Mouse (Mus musculus): ENCODE data around the gene Uqcr11. TPM values are rescaled to one million over a fixed set of nuclear protein-coding genes. Genes with fewer than 3 reads are reported as not detected.
A peak's percentile ranks its signal among the peaks of the same experiment; 100 is the strongest.

Uqcr11 gene
- polyA plus RNA-seq, 1 experiment = 1,545 TPM

GRCm38 (mm10) chr10:80385811-80386734 is 20.6 kb downstream of the Uqcr11 start:
- Histone ChIP-seq H3K27ac (ENCODE audit: insufficient read depth, low read length) (no peak overlapping the region), H3K4me3 (replicated peaks; ENCODE audit: insufficient read depth, low read depth, low read length) (peak overlapping the region; percentile 64), H3K4me1 (ENCODE audit: control insufficient read depth, insufficient read depth, low read length) (peaks cover 24% of the 10 kb centered on the region), H3K27me3 (ENCODE audit: control insufficient read depth, insufficient read depth, low read length) (no peaks in the 10 kb centered on the region)
- DNase-seq = peak in 1 of 2 experiments; percentile 38
- TF ChIP-seq CTCF (IDR thresholded peaks at IDR 0.05; ENCODE audit: borderline replicate concordance, insufficient read depth, low read depth, low read length) (no peak), POLR2A (IDR thresholded peaks at IDR 0.05; ENCODE audit: borderline replicate concordance, insufficient read depth, low read length) (no peak)
- 1% methylated on average over 34 of the region's 34 CpGs for WGBS

GRCm38 (mm10) chr10:80385310-80385709 is 21.3 kb downstream of the Uqcr11 start:
- no peak overlapping the region for H3K27ac ChIP-seq (ENCODE audit: insufficient read depth, low read length)
- peaks cover 24% of the 10 kb centered on the region for H3K4me1 ChIP-seq (ENCODE audit: control insufficient read depth, insufficient read depth, low read length)
- peak overlapping the region; percentile 64 for H3K4me3 ChIP-seq (replicated peaks; ENCODE audit: insufficient read depth, low read depth, low read length)
- peak in 1 of 2 experiments; percentile 44 for DNase-seq
- H3K27me3 ChIP-seq (ENCODE audit: control insufficient read depth, insufficient read depth, low read length) = no peaks in the 10 kb centered on the region
- 9% methylated on average over 7 of the region's 7 CpGs for WGBS
- TF ChIP-seq POLR2A (IDR thresholded peaks at IDR 0.05; ENCODE audit: borderline replicate concordance, insufficient read depth, low read length) (no peak), CTCF (IDR thresholded peaks at IDR 0.05; ENCODE audit: borderline replicate concordance, insufficient read depth, low read depth, low read length) (no peak)

- no peak for DNase-seq
- Histone ChIP-seq H3K4me3 (replicated peaks; ENCODE audit: insufficient read depth, low read depth, low read length) (peak overlapping the region; percentile 64), H3K27me3 (ENCODE audit: control insufficient read depth, insufficient read depth, low read length) (no peaks in the 10 kb centered on the region), H3K4me1 (ENCODE audit: control insufficient read depth, insufficient read depth, low read length) (peaks cover 24% of the 10 kb centered on the region), H3K27ac (ENCODE audit: insufficient read depth, low read length) (no peak overlapping the region)
- WGBS = 35% methylated on average over 7 of the region's 7 CpGs
- TF ChIP-seq POLR2A (IDR thresholded peaks at IDR 0.05; ENCODE audit: borderline replicate concordance, insufficient read depth, low read length) = no peak
- no peak for TF ChIP-seq CTCF (IDR thresholded peaks at IDR 0.05; ENCODE audit: borderline replicate concordance, insufficient read depth, low read depth, low read length)
These were observed 21.9 kb downstream of the Uqcr11 start for GRCm38 (mm10) chr10:80384709-80385108.

- H3K27me3 ChIP-seq (ENCODE audit: control insufficient read depth, insufficient read depth, low read length) = no peaks in the 10 kb centered on the region
- H3K4me1 ChIP-seq (ENCODE audit: control insufficient read depth, insufficient read depth, low read length) = peaks cover 24% of the 10 kb centered on the region
- TF ChIP-seq CTCF (IDR thresholded peaks at IDR 0.05; ENCODE audit: borderline replicate concordance, insufficient read depth, low read depth, low read length) = no peak
- no peak for TF ChIP-seq POLR2A (IDR thresholded peaks at IDR 0.05; ENCODE audit: borderline replicate concordance, insufficient read depth, low read length)
- DNase-seq = no peak
- no peak overlapping the region for H3K27ac ChIP-seq (ENCODE audit: insufficient read depth, low read length)
- no peak overlapping the region for H3K4me3 ChIP-seq (replicated peaks; ENCODE audit: insufficient read depth, low read depth, low read length)
- WGBS = 80% methylated on average over 4 of the region's 4 CpGs
These were observed 22.5 kb downstream of the Uqcr11 start for GRCm38 (mm10) chr10:80384115-80384639.

GRCm38 (mm10) chr10:80383431-80383830 is 23.2 kb downstream of the Uqcr11 start:
- Histone ChIP-seq H3K4me1 (ENCODE audit: control insufficient read depth, insufficient read depth, low read length) (peaks cover 24% of the 10 kb centered on the region), H3K4me3 (replicated peaks; ENCODE audit: insufficient read depth, low read depth, low read length) (no peak overlapping the region), H3K27ac (ENCODE audit: insufficient read depth, low read length) (no peak overlapping the region), H3K27me3 (ENCODE audit: control insufficient read depth, insufficient read depth, low read length) (no peaks in the 10 kb centered on the region)
- TF ChIP-seq CTCF (IDR thresholded peaks at IDR 0.05; ENCODE audit: borderline replicate concordance, insufficient read depth, low read depth, low read length) (peak; percentile 54), POLR2A (IDR thresholded peaks at IDR 0.05; ENCODE audit: borderline replicate concordance, insufficient read depth, low read length) (no peak)
- 43% methylated on average over 4 of the region's 4 CpGs for WGBS
- no peak for DNase-seq

- H3K27ac ChIP-seq (ENCODE audit: insufficient read depth, low read length) = no peak overlapping the region
- H3K4me3 ChIP-seq (replicated peaks; ENCODE audit: insufficient read depth, low read depth, low read length) = no peak overlapping the region
- TF ChIP-seq POLR2A (IDR thresholded peaks at IDR 0.05; ENCODE audit: borderline replicate concordance, insufficient read depth, low read length) = no peak
- no peak for TF ChIP-seq CTCF (IDR thresholded peaks at IDR 0.05; ENCODE audit: borderline replicate concordance, insufficient read depth, low read depth, low read length)
- H3K27me3 ChIP-seq (ENCODE audit: control insufficient read depth, insufficient read depth, low read length) = no peaks in the 10 kb centered on the region
- DNase-seq = no peak
- WGBS = 71% methylated on average over 7 of the region's 7 CpGs
- peaks cover 19% of the 10 kb centered on the region for H3K4me1 ChIP-seq (ENCODE audit: control insufficient read depth, insufficient read depth, low read length)
These were observed 23.8 kb downstream of the Uqcr11 start for GRCm38 (mm10) chr10:80382641-80383365.

GRCm38 (mm10) chr10:80377716-80378115 is 28.9 kb downstream of the Uqcr11 start:
- 51% methylated on average over 10 of the region's 10 CpGs for WGBS
- Histone ChIP-seq H3K4me1 (ENCODE audit: control insufficient read depth, insufficient read depth, low read length) (no peaks in the 10 kb centered on the region), H3K27ac (ENCODE audit: insufficient read depth, low read length) (no peak overlapping the region), H3K27me3 (ENCODE audit: control insufficient read depth, insufficient read depth, low read length) (no peaks in the 10 kb centered on the region), H3K4me3 (replicated peaks; ENCODE audit: insufficient read depth, low read depth, low read length) (no peak overlapping the region)
- no peak for DNase-seq
- peak; percentile 59 for TF ChIP-seq CTCF (IDR thresholded peaks at IDR 0.05; ENCODE audit: borderline replicate concordance, insufficient read depth, low read depth, low read length)
- no peak for TF ChIP-seq POLR2A (IDR thresholded peaks at IDR 0.05; ENCODE audit: borderline replicate concordance, insufficient read depth, low read length)
